Mouse (Mus musculus): ENCODE data around the gene Awat2.
"Not testable (repeated sequence)": the region's sequence is repeated elsewhere in the genome, so short reads cannot be mapped to it uniquely, and the experiment has no call there.

Awat2 gene

DNA sequence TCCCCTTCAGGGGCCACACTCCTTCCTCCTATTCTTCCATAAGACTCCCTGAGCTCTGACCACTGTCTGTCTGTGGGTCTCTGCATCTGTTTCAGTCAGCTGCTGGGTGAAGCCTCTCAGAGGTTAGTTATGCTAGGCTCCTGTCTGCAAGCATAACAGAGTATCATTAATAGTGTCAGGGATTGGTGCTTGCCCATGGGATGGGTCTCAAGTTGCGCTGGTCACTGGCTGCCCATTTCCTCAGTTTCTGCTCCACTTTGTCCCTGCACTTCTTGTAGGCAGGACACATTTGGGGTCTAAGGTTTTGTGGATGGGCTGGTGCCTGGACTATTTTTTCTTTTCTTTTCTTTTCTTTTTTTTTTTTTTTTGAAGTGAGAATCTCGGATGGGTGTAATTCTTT, at the start of gene Awat2:
Awat2 (minus strand) TSS at position 101 of the 400 bp plus-strand sequence.
- not testable (repeated sequence) for DNase-seq (ENCODE audit: low spot score in 2 of 2)

DNA sequence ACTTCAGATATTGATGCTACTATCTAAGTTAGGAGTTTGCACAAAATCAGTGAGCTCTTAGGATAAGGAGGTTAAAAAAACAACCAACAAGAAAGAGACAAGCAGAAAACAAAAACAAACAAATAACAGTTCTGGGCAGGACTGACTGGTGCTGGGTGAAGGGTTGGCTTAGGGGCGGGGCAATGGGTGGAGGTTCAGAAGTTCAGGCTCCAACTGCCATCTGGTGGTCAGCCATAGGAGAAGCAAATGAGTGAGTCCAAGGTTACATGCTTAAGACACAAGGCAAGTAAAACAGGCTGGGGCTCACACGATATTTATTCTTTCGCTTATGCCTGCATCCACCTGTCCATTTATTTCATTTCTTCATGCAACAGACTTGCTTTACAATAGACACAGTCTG, 37.8 kb upstream of the Awat2 start:
- DNase-seq (ENCODE audit: low spot score in 2 of 2): peak in 1 of 2 experiments; percentile 19

DNA sequence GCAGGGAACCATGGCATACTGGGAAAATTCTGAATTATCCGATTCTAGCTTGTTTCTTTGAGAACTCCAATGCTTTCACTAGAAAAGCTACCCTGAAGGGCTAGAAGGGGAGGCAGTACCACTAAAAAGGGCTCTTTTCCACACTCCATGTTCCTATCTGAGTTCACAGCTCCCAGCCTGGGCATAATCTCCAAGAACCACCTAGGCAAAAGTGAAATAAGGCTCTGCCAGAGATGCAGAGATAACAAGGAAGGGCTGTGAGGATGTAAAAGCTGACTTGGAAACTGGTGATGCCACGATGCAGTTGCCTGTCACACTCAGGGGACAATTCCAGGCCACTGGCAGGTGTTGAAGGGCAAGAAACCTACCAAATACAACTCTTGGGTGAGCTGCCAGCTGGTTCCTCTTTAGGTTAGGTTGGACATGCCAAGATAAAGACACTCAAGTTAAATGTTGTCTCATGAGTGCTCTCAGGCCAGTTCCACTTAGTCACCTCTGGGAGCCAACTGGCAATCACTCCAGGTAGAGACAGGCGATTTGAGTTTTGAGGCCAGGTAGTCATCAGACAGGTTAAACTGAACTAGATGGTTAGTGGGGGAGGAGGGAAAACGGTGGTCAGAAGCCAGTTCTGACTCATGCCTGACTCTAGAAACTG, 33.2 kb upstream of the Awat2 start:
- no peak for DNase-seq (ENCODE audit: low spot score in 2 of 2)

DNA sequence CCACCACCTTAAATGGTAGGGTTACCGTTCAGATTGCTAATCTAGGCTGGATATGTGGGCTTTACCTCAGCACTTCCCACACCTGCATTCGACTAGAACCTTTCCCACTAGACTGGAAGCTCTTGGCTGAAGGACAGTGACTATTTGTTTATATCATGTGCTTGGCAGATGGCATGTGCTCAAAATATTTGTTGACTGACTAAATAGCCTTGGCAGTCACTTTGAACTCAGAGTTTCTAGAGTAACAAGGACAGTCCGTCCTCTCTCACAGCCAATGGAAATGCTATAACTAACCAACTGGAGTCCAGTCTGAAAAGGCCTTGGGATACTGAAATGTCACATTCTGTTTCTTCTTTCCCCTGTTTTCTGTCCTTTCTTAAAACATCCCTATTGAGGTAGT, 29.0 kb upstream of the Awat2 start:
- DNase-seq (ENCODE audit: low spot score in 2 of 2): no peak

DNA sequence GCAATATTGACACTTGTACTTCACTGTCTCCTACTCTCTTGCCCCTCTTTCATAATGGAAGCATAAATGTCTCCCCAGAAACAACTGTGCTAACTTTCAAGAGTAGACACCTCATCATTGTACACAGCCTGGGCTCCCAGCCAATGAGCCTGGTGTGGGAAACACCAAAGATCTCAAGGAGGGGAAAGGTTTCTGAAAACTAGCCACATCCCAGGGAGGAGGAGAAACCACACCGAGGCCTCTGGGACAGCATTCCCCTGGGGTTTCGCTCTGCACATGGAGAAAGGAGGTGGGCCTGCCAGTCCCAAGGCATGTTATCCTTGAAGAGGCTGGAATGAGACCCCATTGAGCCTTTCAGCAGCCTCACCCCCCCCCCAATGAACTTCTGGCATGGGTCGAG, 27.6 kb upstream of the Awat2 start:
- no peak for DNase-seq (ENCODE audit: low spot score in 2 of 2)

DNA sequence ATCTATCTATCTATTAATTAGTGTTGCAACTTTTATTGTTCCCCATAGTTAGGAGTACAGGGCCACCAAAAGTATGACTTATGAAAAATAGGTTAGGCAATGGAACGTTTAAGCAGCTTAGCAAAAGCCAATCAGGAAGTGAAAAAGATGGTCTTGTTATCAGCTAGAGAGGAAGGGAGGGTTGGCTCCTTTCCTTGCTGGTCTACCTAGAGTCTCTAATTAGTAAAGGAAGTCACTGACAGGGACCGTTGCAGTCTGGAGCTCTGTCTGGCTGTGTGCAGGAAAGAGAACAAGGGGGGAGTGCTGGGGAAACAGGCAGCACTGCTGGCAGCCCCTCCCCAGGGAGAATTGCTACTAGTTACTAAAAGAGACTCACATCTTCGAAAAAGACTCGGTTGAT, 25.5 kb upstream of the Awat2 start:
- no peak for DNase-seq (ENCODE audit: low spot score in 2 of 2)

GRCm38 (mm10) chrX:100443532-100443931, 1.0 kb upstream of the Awat2 start:
- DNase-seq (ENCODE audit: low spot score in 2 of 2): no peak

DNA sequence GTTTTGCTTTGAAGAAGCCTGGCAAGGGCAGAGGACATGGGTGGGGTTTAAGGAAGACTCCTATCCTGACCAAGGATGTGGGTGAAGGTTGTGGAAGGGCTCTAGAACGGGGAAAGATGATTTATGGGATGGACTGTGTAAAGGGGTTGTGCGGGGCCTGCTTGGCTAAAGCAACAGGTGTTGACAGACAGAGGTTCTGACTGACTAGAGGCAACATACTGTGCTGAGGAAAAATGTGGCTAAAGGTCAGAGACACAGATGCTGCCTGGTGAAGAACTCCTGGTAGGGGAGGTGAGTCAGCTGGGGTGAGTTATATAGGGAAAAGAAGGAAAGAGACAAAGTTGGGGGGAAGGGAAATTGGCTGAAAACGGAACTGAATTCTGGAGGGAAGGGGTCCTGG, 10.2 kb downstream of the Awat2 start:
- no peak for DNase-seq (ENCODE audit: low spot score in 2 of 2)

DNA sequence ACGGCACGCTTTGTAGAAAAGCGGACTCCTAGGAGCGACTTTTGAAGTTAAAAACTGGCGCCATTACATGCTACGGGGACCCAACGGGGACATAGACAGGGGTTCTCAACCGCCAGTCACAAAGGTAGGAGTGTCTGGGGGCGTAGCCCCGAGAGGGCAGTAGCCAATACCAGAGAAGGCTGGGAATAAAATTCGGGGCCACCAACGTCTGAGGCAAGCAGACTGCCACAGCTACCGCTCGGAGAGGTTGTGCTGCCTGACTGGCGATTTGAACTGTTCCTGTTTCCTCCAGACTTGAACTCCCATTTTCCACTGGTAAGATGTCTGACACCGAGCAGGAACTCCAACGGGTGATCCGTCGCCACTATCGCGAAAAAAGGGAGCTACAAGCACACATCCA, 13.8 kb downstream of the Awat2 start, which contains the start of gene Otud6a:
Otud6a (plus strand) TSS at position 321 of the 400 bp plus-strand sequence.
- no peak for DNase-seq (ENCODE audit: low spot score in 2 of 2)

GRCm38 (mm10) chrX:100409245-100409644, 33.3 kb downstream of the Awat2 start:
- DNase-seq (ENCODE audit: low spot score in 2 of 2): no peak

DNA sequence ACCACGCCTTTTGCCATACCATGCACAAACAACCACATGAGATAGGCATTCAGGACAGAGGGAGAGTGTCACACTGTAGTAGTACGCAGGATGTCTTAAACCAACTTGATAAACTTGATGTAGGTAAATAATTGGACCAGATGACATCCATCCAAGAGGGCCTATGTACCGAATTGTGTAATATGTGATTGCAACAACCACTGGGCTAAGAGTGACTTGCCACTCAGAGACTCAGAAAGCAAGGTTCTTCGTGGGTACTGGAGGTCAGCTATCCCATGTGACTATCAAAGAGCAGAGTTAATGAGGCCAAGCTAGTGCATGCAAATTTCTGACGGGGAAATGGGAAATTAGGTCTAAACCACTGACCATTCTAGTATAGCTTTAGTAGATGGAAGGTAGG, 40.9 kb downstream of the Awat2 start:
- DNase-seq (ENCODE audit: low spot score in 2 of 2): no peak

DNA sequence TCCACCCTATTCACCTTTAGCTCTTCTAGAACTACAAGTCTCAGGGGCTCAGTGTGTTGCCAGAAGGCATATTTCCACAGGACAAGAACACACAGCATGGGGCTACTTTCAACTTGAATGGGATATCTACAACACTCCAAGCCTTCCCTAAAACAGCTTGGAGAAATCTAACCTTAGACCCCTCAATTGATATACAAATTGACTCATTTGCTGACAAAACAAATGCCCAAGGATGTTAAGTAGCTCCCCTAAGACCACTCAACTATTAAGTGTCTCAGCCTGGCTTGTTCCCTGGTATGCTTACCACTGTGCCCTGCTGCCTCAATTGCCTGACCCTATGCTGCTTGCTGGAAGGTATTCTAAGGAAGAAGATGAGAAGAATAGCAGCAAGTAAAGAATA, 41.6 kb downstream of the Awat2 start:
- DNase-seq (ENCODE audit: low spot score in 2 of 2): no peak

GRCm38 (mm10) chrX:100395026-100395425, 47.5 kb downstream of the Awat2 start:
- DNase-seq (ENCODE audit: low spot score in 2 of 2): no peak

- no peak for DNase-seq (ENCODE audit: low spot score in 2 of 2)
Measured at GRCm38 (mm10) chrX:100394223-100394861, 48.2 kb downstream of the Awat2 start.

DNA sequence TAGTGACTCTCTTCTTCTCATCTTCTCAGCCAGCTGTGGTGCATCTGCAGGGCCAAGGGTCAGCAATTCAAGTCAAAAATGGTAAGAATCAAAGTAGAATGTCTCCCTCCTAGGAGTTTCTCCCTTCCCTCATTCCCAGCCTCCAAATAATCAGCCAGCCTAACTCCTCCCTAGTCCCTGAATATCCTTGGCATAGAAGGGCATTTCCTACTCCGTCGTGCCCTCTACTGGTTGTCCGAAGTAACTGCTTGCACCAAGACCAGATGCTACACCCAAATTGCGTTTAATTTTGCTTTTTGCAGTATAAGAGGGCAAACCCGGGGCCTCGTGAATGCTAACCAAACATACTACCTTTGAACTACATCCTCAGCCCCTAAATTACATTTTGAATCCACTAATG, 50.2 kb downstream of the Awat2 start:
- peak in 1 of 2 experiments; percentile 14 for DNase-seq (ENCODE audit: low spot score in 2 of 2)

- DNase-seq (ENCODE audit: low spot score in 2 of 2): no peak
Measured at GRCm38 (mm10) chrX:100389887-100390286, 52.6 kb downstream of the Awat2 start.

- DNase-seq (ENCODE audit: low spot score in 2 of 2): no peak
Measured at GRCm38 (mm10) chrX:100356974-100357373, 85.5 kb downstream of the Awat2 start.

Measured in frontal cortex, postnatal 25 days (tissue).